Mouse (Mus musculus): ENCODE results near the gene Ccdc88c.

DNA sequence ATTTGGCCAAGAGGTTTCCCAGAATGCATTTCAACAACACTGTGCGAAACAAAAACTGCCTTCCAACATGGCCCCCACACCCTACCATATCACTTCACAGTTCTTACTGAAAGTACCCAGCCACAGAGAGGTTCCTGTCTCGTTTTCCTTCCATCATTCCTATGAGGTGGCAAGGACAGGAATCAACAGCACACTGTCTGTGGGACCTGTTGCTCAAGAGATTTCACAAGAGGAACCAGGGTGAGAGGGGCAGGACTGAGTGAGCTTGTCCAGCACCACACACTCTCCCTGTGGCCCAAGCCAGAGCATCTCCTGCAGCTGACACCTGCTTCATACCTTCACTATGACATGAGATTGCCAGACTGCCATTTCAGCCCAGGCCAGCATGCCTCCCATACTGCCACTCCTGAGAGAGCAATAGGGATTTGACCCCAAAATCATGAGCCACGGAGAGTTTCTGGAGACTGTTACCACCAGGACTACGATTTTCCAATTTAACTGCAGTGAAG lies 39.0 kb downstream of the Ccdc88c start:
- no peak for TF ChIP-seq CTCF (IDR thresholded peaks at IDR 0.05; ENCODE audit: low read depth)
- TF ChIP-seq EP300 (IDR thresholded peaks at IDR 0.05; ENCODE audit: low read depth), result no peak

Data from liver, embryonic 14.5 days (tissue).